Mouse (Mus musculus): ENCODE measurements around the gene Gpr45. TPM values are rescaled to one million over a fixed set of nuclear protein-coding genes. Genes with fewer than 3 reads are reported as not detected.
A peak's percentile ranks its signal among the peaks of the same experiment; 100 is the strongest.

The Gpr45 gene
- total RNA-seq, 2 experiments from 2014 or later = not detected

- ATAC-seq (replicated peaks; ENCODE audit: low FRiP score, low TSS enrichment, poor library complexity, severe bottlenecking) = no peak
Observed at GRCm38 (mm10) chr1:43045204-43045982, 92.7 kb downstream of the Gpr45 start.

DNA sequence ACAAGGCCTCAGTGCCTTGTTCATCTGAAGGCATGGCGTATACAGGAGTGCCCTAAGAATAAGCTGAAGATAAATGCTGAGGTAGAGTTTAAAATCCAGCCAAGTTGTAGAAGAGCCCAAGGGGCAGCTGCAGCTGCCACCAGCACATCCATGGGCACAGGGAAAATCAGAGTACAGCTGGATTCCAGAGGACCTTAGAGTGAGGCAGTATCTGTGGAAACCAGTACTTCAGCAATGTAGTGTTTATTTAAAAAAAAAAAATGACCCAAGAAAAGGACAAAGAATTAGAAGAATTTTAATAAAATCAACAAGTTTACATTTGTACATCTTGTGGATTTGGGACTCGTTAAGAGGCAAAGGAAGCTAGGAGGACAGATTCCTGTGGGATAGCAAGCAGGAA lies 94.3 kb downstream of the Gpr45 start:
- no peak for ATAC-seq (replicated peaks; ENCODE audit: low FRiP score, low TSS enrichment, poor library complexity, severe bottlenecking)

DNA sequence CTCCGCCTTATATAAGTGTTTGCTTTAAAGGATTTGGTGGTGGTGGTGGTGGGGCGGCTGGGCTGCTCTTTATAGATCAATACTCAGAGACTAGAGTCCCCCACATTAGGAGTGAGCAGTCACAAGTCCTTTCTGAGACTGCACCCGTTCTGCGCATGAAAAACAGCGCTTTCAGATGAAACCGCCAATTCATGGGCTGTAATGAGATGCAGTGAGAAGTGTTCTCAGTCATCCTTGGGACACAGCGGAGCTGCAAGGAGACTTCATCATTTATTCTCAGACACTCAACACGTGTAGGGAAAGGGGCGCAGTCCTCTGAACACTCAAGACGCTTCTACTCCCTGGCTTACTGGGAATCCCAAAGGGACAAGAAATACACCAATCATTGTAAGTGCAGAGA lies 95.1 kb downstream of the Gpr45 start:
- no peak for ATAC-seq (replicated peaks; ENCODE audit: low FRiP score, low TSS enrichment, poor library complexity, severe bottlenecking)

DNA sequence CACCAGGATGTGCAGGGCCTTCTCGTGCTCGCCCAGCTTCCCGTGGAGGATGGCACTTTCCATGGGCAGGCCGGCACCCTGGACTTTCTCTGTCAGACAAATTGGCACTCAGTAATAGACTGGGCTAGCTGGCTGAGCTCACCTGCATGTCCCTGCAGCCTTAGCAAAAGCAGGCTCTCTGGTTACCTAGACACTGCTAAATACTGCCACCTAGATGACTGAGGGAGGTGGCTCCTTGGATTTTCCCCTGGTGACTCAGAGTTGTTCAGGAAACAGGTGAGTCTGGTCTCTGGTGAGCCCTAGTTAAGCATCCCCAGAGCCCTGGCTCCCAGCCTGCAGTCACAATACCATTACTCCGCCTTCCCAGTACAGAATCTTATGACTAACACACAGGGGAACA lies 99.2 kb downstream of the Gpr45 start:
- no peak for ATAC-seq (replicated peaks; ENCODE audit: low FRiP score, low TSS enrichment, poor library complexity, severe bottlenecking)

GRCm38 (mm10) chr1:43065615-43066310 lies 113.1 kb downstream of the Gpr45 start:
- ATAC-seq (replicated peaks; ENCODE audit: low FRiP score, low TSS enrichment, poor library complexity, severe bottlenecking) = peak; percentile 79

DNA sequence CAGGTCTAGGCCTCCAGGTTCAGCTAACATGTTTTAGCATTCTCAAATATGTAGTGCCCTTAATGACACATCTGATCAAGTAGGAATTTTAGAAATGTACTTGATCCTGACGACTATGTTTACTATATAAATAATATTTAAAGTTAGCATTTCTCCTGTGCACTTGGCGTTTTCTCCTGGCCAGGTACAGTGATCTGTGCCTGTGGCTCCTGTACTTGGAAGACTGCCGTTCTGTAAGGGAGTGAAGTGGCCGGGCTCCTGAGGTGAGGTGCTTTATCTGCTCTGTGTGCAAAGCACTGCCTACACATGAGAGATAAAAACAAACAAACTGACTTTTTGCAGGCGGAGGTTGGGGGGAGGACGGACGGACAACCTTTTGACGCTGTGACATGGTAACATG lies 113.9 kb downstream of the Gpr45 start:
- ATAC-seq (replicated peaks; ENCODE audit: low FRiP score, low TSS enrichment, poor library complexity, severe bottlenecking) = no peak

- ATAC-seq (replicated peaks; ENCODE audit: low FRiP score, low TSS enrichment, poor library complexity, severe bottlenecking) = no peak
Observed at GRCm38 (mm10) chr1:43067551-43067950, 114.9 kb downstream of the Gpr45 start.

GRCm38 (mm10) chr1:43070726-43071125 lies 118.1 kb downstream of the Gpr45 start:
- ATAC-seq (replicated peaks; ENCODE audit: low FRiP score, low TSS enrichment, poor library complexity, severe bottlenecking) = peak; percentile 98

DNA sequence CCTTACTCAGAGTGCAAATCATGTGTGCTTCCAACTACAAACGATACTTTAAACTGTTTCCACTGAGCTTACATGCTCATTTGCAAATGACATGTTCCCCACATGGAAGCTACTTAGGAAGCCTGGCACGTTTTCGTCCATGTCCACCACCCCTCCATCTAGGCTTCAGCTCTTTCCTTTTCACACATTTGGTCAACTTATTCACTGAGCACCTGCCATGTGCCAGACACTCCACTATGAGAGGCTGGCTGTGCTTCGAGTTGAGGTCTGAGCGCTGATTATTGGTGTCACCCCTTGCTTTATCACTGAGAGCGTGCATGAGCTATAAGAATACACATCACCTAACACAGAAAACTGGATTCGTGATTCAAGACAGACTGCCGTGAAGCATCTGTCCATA lies 119.4 kb downstream of the Gpr45 start:
- no peak for ATAC-seq (replicated peaks; ENCODE audit: low FRiP score, low TSS enrichment, poor library complexity, severe bottlenecking)

GRCm38 (mm10) chr1:43072561-43072960 lies 119.9 kb downstream of the Gpr45 start:
- ATAC-seq (replicated peaks; ENCODE audit: low FRiP score, low TSS enrichment, poor library complexity, severe bottlenecking) = no peak

DNA sequence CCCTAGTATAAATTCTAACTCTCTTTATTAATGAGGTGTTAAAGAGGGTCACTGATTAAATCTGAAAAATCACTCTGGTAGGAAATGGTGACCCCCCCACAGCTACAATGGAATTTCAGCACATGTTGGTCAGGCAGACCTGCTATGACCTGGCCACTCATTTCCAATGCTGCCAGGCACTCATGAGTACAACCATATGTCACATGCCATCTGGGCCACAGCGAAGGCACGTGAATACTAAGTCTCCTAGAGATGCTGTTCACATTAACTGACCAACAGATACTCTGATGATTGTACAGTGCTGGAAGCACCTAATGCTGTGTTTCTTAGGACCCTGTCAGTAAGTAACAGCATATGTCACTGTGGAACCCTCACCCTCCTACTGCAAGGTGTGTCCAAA lies 122.1 kb downstream of the Gpr45 start:
- ATAC-seq (replicated peaks; ENCODE audit: low FRiP score, low TSS enrichment, poor library complexity, severe bottlenecking) = no peak

DNA sequence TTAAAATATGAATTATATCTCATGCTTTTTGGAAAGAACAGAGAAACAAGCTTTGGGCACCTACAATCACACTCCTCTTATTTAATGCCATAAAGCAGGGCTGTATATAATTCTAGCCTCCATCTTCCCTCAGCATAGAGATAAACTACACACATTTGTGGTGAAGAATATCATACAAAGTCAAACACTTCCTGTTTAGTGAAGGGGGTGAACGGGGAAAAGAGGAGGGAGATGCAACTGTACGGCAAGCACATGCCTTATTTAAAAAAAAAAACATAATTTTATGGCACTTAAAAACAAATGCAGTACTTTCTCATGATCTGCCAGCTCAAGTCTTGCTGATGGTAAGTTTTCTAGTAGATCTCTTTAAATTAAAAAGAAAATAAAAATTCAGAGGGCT lies 125.5 kb downstream of the Gpr45 start:
- no peak for ATAC-seq (replicated peaks; ENCODE audit: low FRiP score, low TSS enrichment, poor library complexity, severe bottlenecking)

DNA sequence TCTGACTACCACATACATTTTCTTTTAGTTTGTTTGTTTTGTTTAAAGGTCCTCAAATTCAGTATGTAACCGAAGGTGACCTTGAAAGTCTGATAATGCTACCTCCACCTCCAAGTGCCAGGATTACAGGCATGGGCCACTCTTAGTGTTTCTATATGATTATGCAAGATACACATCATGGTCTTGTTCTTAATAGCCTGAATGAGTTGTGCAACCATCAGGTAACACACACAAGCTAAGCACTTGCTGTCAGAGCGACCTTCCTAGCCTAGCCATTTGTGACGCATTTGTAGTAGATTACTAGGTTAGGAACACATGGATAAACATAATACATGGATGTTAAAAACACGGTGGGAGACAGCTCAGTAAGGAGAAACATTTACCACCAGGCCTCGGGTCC lies 130.3 kb downstream of the Gpr45 start:
- ATAC-seq (replicated peaks; ENCODE audit: low FRiP score, low TSS enrichment, poor library complexity, severe bottlenecking) = no peak

Other genes with a start within 250 kb of the Gpr45 start
- gene Mrps9, start 101.6 kb upstream of the Gpr45 start, total RNA-seq (2014; fragmentation: Nextera tagmentation) = 92.2 and 100 TPM in 2 replicates
- gene Mrps9, start 101.6 kb upstream of the Gpr45 start, total RNA-seq (2017) = 83.1 and 105 TPM in 2 replicates
- gene Tgfbrap1, start 145.8 kb downstream of the Gpr45 start, total RNA-seq (2014; fragmentation: Nextera tagmentation) = 23.1 and 30.6 TPM in 2 replicates
- 9.1 and 16.9 TPM in 2 replicates for gene Tgfbrap1, start 145.8 kb downstream of the Gpr45 start, total RNA-seq (2017)
- 9.2 and 12.5 TPM in 2 replicates for gene AI597479, start 145.8 kb downstream of the Gpr45 start, total RNA-seq (2014; fragmentation: Nextera tagmentation)
- 20.3 and 27.2 TPM in 2 replicates for gene AI597479, start 145.8 kb downstream of the Gpr45 start, total RNA-seq (2017)
- not detected in 2 replicates for gene Fhl2, start 244.1 kb downstream of the Gpr45 start, total RNA-seq (2014; fragmentation: Nextera tagmentation)
- gene Fhl2, start 244.1 kb downstream of the Gpr45 start, total RNA-seq (2017) = not detected in 2 replicates

Measured in megakaryocyte-erythroid progenitor cell, adult 5-6 weeks (primary cell).